In genomic region chr10:68625752-68626151, GRCm38 (mm10) we compare ENCODE assay signal across 11 mouse cellular contexts.
DNase-seq lines count a peak whose midpoint lies in the region; ATAC-seq and TF ChIP-seq lines count a peak whose summit lies in the region.
"Had no signal": no experiment of that assay in that cellular context is flagged by ENCODE, and none has a peak within 500 bp of the region (broad histone marks: within the 10 kb centered on the region; RNA-seq: fewer than 3 reads in every experiment).

No protein-coding gene starts in this region.

- no peak overlapping the region for H3K4me3 ChIP-seq in hindbrain, embryonic 11.5 days (ENCODE audit: low read depth, low read length)
- H3K4me3 ChIP-seq in hindbrain, embryonic 12.5 days, result no peak overlapping the region
- no peak overlapping the region for H3K4me3 ChIP-seq in lung, postnatal 0 days (ENCODE audit: low read depth, low read length)
- H3K4me3 ChIP-seq: forebrain, embryonic 10.5 days; limb, embryonic 10.5 days; midbrain, embryonic 15.5 days had no signal

- H3K27ac ChIP-seq in hindbrain, embryonic 11.5 days (ENCODE audit: low read depth, low read length), result no peak overlapping the region
- no peak overlapping the region for H3K27ac ChIP-seq in hindbrain, embryonic 12.5 days
- H3K27ac ChIP-seq in lung, postnatal 0 days (ENCODE audit: low read length), result no peak overlapping the region
- H3K27ac ChIP-seq: forebrain, embryonic 10.5 days; midbrain, embryonic 15.5 days had no signal

- ATAC-seq in hindbrain, embryonic 11.5 days (ENCODE audit: low FRiP score), result no peak
- ATAC-seq in hindbrain, embryonic 12.5 days (ENCODE audit: low FRiP score), result no peak
- ATAC-seq in lung, postnatal 0 days, result no peak
- ATAC-seq: midbrain, embryonic 15.5 days had no signal

- H3K36me3 ChIP-seq in hindbrain, embryonic 11.5 days (ENCODE audit: control insufficient read depth, insufficient read depth, low read length), result no peaks in the 10 kb centered on the region
- no peaks in the 10 kb centered on the region for H3K36me3 ChIP-seq in hindbrain, embryonic 12.5 days
- no peaks in the 10 kb centered on the region for H3K36me3 ChIP-seq in lung, postnatal 0 days (ENCODE audit: insufficient read depth, low read length)
- H3K36me3 ChIP-seq: forebrain, embryonic 10.5 days; limb, embryonic 10.5 days; midbrain, embryonic 15.5 days had no signal

- no peaks in the 10 kb centered on the region for H3K4me1 ChIP-seq in hindbrain, embryonic 11.5 days (replicated peaks; ENCODE audit: control insufficient read depth, insufficient read depth, low read length)
- H3K4me1 ChIP-seq in hindbrain, embryonic 12.5 days, result no peaks in the 10 kb centered on the region
- H3K4me1 ChIP-seq in lung, postnatal 0 days (ENCODE audit: insufficient read depth, low read depth, low read length), result no peaks in the 10 kb centered on the region; the same call in 1 of the 2 replicates
- H3K4me1 ChIP-seq: forebrain, embryonic 10.5 days; midbrain, embryonic 15.5 days had no signal

- WGBS in hindbrain, embryonic 11.5 days, result 47% methylated on average over 2 of the region's 2 CpGs
- 52% methylated on average over 2 of the region's 2 CpGs for WGBS in hindbrain, embryonic 12.5 days
- 26% methylated on average over 2 of the region's 2 CpGs for WGBS in lung, postnatal 0 days

- H3K9ac ChIP-seq in hindbrain, embryonic 11.5 days (ENCODE audit: low read depth, low read length), result no peak overlapping the region
- H3K9ac ChIP-seq in hindbrain, embryonic 12.5 days, result no peak overlapping the region
- no peak overlapping the region for H3K9ac ChIP-seq in lung, postnatal 0 days (replicated peaks; ENCODE audit: low read depth)
- H3K9ac ChIP-seq: midbrain, embryonic 15.5 days had no signal

- DNase-seq in hindbrain, embryonic 11.5 days (ENCODE audit: low spot score), result peak; percentile 5
- DNase-seq in lung, postnatal 0 days (ENCODE audit: low spot score), result peak; percentile 17
- no peak for DNase-seq in lung, adult 18-20 months
- DNase-seq in ZHBTc4 (ENCODE audit: low read depth, low spot score), result peak; percentile 21
- DNase-seq in left cerebral cortex, adult 8-10 months (ENCODE audit: low spot score in 2 of 2), result no peak
- no peak for DNase-seq in gastrocnemius, postnatal 25 days
- DNase-seq: gastrocnemius, postnatal 36 days had no signal

- no peak overlapping the region for H3K4me2 ChIP-seq in hindbrain, embryonic 11.5 days (replicated peaks; ENCODE audit: low read depth, low read length)
- H3K4me2 ChIP-seq in hindbrain, embryonic 12.5 days (replicated peaks), result no peak overlapping the region
- no peak overlapping the region for H3K4me2 ChIP-seq in lung, postnatal 0 days (replicated peaks; ENCODE audit: low read depth, low read length)
- H3K4me2 ChIP-seq: midbrain, embryonic 15.5 days had no signal

- TF ChIP-seq EP300 in lung, postnatal 0 days (IDR thresholded peaks at IDR 0.05), result no peak

- H3K27me3 ChIP-seq in hindbrain, embryonic 11.5 days (ENCODE audit: control insufficient read depth, insufficient read depth, low read length), result no peaks in the 10 kb centered on the region
- no peaks in the 10 kb centered on the region for H3K27me3 ChIP-seq in hindbrain, embryonic 12.5 days
- H3K27me3 ChIP-seq in lung, postnatal 0 days (replicated peaks; ENCODE audit: insufficient read depth, low read length), result no peaks in the 10 kb centered on the region
- H3K27me3 ChIP-seq: midbrain, embryonic 15.5 days had no signal

- H3K9me3 ChIP-seq in hindbrain, embryonic 11.5 days (ENCODE audit: control insufficient read depth, low read length), result no peaks in the 10 kb centered on the region
- no peaks in the 10 kb centered on the region for H3K9me3 ChIP-seq in hindbrain, embryonic 12.5 days (replicated peaks)
- no peaks in the 10 kb centered on the region for H3K9me3 ChIP-seq in lung, postnatal 0 days (ENCODE audit: low read length)
- H3K9me3 ChIP-seq: forebrain, embryonic 10.5 days; limb, embryonic 10.5 days; midbrain, embryonic 15.5 days had no signal

- peak; percentile 56 for TF ChIP-seq CTCF in lung, postnatal 0 days (IDR thresholded peaks at IDR 0.05)

Comparison
In these comparisons a context has a peak if more than half of its experiments do, and no peak if none do; other contexts are left out.
1. DNase-seq: peak in hindbrain, embryonic 11.5 days (single experiment), lung, postnatal 0 days (single experiment) and ZHBTc4 (single experiment); none in lung, adult 18-20 months (0 of 2), left cerebral cortex, adult 8-10 months (0 of 2) and gastrocnemius, postnatal 25 days (single experiment).